Mouse (Mus musculus) embryonic facial prominence, embryonic 13.5 days (tissue): ENCODE measurements at regions not wholly inside any gene's neighbourhood (a gene's known extent, or its start where the extent isn't known, plus 50 kb on each side); places are given as distances from the start of the nearest gene placed in this dataset.
A peak's percentile ranks its signal among the peaks of the same experiment; 100 is the strongest.

ENCODE experiments used
- ATAC-seq: fragments of 200-750 bp; cut with Nextera tagmentation; 2 replicates; pipeline ENCODE4 v1.8.0; 2017; ENCODE audit warnings: low read depth; ENCODE audit not compliant: insufficient number of reproducible peaks, insufficient read depth, low FRiP score, low TSS enrichment
- H3K27ac ChIP-seq: fragments of 300-500 bp; sonication (generic); 2 replicates; pipeline ENCODE4 v1.5.1; 2015; ENCODE audit warnings: moderate library complexity, mild to moderate bottlenecking, inconsistent platforms
- H3K27me3 ChIP-seq: fragments of 300-500 bp; sonication (generic); 2 replicates; pipeline ENCODE4 v1.6.1; 2015; ENCODE audit warnings: mild to moderate bottlenecking, inconsistent platforms
- H3K36me3 ChIP-seq: fragments of 300-500 bp; sonication (generic); 2 replicates; pipeline ENCODE4 v1.6.1; 2015; ENCODE audit warnings: mild to moderate bottlenecking, inconsistent platforms
- H3K4me1 ChIP-seq: fragments of 300-500 bp; sonication (generic); 2 replicates; pipeline ENCODE4 v1.6.1; 2015; ENCODE audit warnings: inconsistent platforms
- H3K4me2 ChIP-seq: fragments of 300-500 bp; sonication (generic); 2 replicates; pipeline ENCODE4 v1.6.1; 2015; ENCODE audit warnings: moderate library complexity, mild to moderate bottlenecking, inconsistent platforms
- H3K4me3 ChIP-seq: fragments of 300-500 bp; sonication (generic); 2 replicates; pipeline ENCODE4 v1.5.1; 2015; ENCODE audit warnings: mild to moderate bottlenecking, inconsistent platforms
- H3K9ac ChIP-seq: fragments of 300-500 bp; sonication (generic); 2 replicates; pipeline ENCODE4 v1.6.1; 2015; ENCODE audit warnings: mild to moderate bottlenecking, inconsistent platforms
- H3K9me3 ChIP-seq: fragments of 300-500 bp; sonication (generic); 2 replicates; pipeline ENCODE4 v1.6.1; 2016; ENCODE audit warnings: inconsistent platforms
- WGBS: fragments of 180-500 bp; shearing (Covaris S2); methylation state at CpG from one replicate; pipeline ENCODE4 v1.1.7; 2015; ENCODE audit warnings: mixed read lengths; 5-methylcytosine and 5-hydroxymethylcytosine counted together

GRCm38 (mm10) chr15:62092671-62093185 is 1169.9 kb upstream of the A1bg start:
- ATAC-seq: no peak
- Histone ChIP-seq H3K4me2 (no peak overlapping the region), H3K9ac (no peak overlapping the region), H3K9me3 (no peaks in the 10 kb centered on the region), H3K27me3 (no peaks in the 10 kb centered on the region), H3K4me1 (peaks cover 13% of the 10 kb centered on the region; the same call in 1 of the 2 replicates), H3K36me3 (no peaks in the 10 kb centered on the region), H3K27ac (no peak overlapping the region), H3K4me3 (no peak overlapping the region)
- 13% methylated on average over 5 of the region's 5 CpGs for WGBS

- Histone ChIP-seq H3K27me3 (no peaks in the 10 kb centered on the region), H3K4me3 (no peak overlapping the region), H3K36me3 (no peaks in the 10 kb centered on the region), H3K4me2 (no peak overlapping the region), H3K27ac (no peak overlapping the region), H3K9ac (no peak overlapping the region), H3K4me1 (peaks cover 13% of the 10 kb centered on the region; the same call in 1 of the 2 replicates), H3K9me3 (no peaks in the 10 kb centered on the region)
- 55% methylated on average over 12 of the region's 12 CpGs for WGBS
- no peak for ATAC-seq
These were observed 1169.2 kb upstream of the A1bg start for GRCm38 (mm10) chr15:62091746-62092659.

GRCm38 (mm10) chr15:62091144-62091543 is 1168.3 kb upstream of the A1bg start:
- H3K4me1 ChIP-seq: peaks cover 13% of the 10 kb centered on the region; the same call in 1 of the 2 replicates
- WGBS: 89% methylated on average over 5 of the region's 5 CpGs
- ATAC-seq: no peak
- H3K4me3 ChIP-seq: no peak overlapping the region
- no peak overlapping the region for H3K9ac ChIP-seq
- H3K4me2 ChIP-seq: no peak overlapping the region
- H3K27ac ChIP-seq: no peak overlapping the region
- no peaks in the 10 kb centered on the region for H3K36me3 ChIP-seq
- H3K9me3 ChIP-seq: no peaks in the 10 kb centered on the region
- H3K27me3 ChIP-seq: no peaks in the 10 kb centered on the region

GRCm38 (mm10) chr15:62088341-62088740 is 1165.5 kb upstream of the A1bg start:
- Histone ChIP-seq H3K27me3 (no peaks in the 10 kb centered on the region), H3K9ac (no peak overlapping the region), H3K4me3 (no peak overlapping the region), H3K9me3 (no peaks in the 10 kb centered on the region), H3K27ac (no peak overlapping the region), H3K4me1 (peaks cover 13% of the 10 kb centered on the region; the same call in 1 of the 2 replicates), H3K4me2 (no peak overlapping the region), H3K36me3 (no peaks in the 10 kb centered on the region)
- no peak for ATAC-seq
- 92% methylated on average over 4 of the region's 4 CpGs for WGBS

- no peaks in the 10 kb centered on the region for H3K27me3 ChIP-seq
- H3K36me3 ChIP-seq: no peaks in the 10 kb centered on the region
- no peak overlapping the region for H3K27ac ChIP-seq
- H3K9ac ChIP-seq: no peak overlapping the region
- no peak overlapping the region for H3K4me3 ChIP-seq
- peaks cover 9% of the 10 kb centered on the region; the same call in 1 of the 2 replicates for H3K4me1 ChIP-seq
- H3K9me3 ChIP-seq: no peaks in the 10 kb centered on the region
- no peak for ATAC-seq
- 65% methylated on average over 6 of the region's 6 CpGs for WGBS
- H3K4me2 ChIP-seq: no peak overlapping the region
These were observed 1164.9 kb upstream of the A1bg start for GRCm38 (mm10) chr15:62087755-62088154.

GRCm38 (mm10) chr15:62086037-62086436 is 1163.2 kb upstream of the A1bg start:
- H3K9me3 ChIP-seq: no peaks in the 10 kb centered on the region
- no peak overlapping the region for H3K27ac ChIP-seq
- H3K4me3 ChIP-seq: no peak overlapping the region
- no peak overlapping the region for H3K4me2 ChIP-seq
- H3K27me3 ChIP-seq: no peaks in the 10 kb centered on the region
- H3K4me1 ChIP-seq: no peaks in the 10 kb centered on the region
- ATAC-seq: no peak
- H3K9ac ChIP-seq: no peak overlapping the region
- WGBS: 71% methylated on average over 3 of the region's 3 CpGs
- H3K36me3 ChIP-seq: no peaks in the 10 kb centered on the region

GRCm38 (mm10) chr15:62083347-62083746 is 1160.5 kb upstream of the A1bg start:
- H3K4me3 ChIP-seq: no peak overlapping the region

GRCm38 (mm10) chr15:62082539-62082938 is 1159.7 kb upstream of the A1bg start:
- Histone ChIP-seq H3K4me2 (no peak overlapping the region), H3K9me3 (no peaks in the 10 kb centered on the region), H3K27me3 (no peaks in the 10 kb centered on the region), H3K9ac (no peak overlapping the region), H3K27ac (no peak overlapping the region), H3K36me3 (no peaks in the 10 kb centered on the region), H3K4me3 (no peak overlapping the region), H3K4me1 (no peaks in the 10 kb centered on the region)
- 79% methylated on average over 2 of the region's 2 CpGs for WGBS
- ATAC-seq: no peak

More at GRCm38 (mm10) chr15:62083347-62083746, 1160.5 kb upstream of the A1bg start:
- Histone ChIP-seq H3K9me3 (no peaks in the 10 kb centered on the region), H3K36me3 (no peaks in the 10 kb centered on the region), H3K4me2 (no peak overlapping the region), H3K27ac (no peak overlapping the region), H3K4me1 (no peaks in the 10 kb centered on the region), H3K9ac (no peak overlapping the region), H3K27me3 (no peaks in the 10 kb centered on the region)
- no peak for ATAC-seq
- WGBS: 80% methylated on average over 3 of the region's 3 CpGs

GRCm38 (mm10) chr15:62079155-62080109 is 1156.6 kb upstream of the A1bg start:
- Histone ChIP-seq H3K4me1 (no peaks in the 10 kb centered on the region), H3K9ac (no peak overlapping the region), H3K36me3 (no peaks in the 10 kb centered on the region), H3K4me2 (no peak overlapping the region), H3K27me3 (no peaks in the 10 kb centered on the region), H3K4me3 (no peak overlapping the region), H3K27ac (0 out of 2 replicates have a peak overlapping the region, but pooled peaks have one; percentile 28), H3K9me3 (no peaks in the 10 kb centered on the region)
- WGBS: 64% methylated on average over 9 of the region's 9 CpGs
- ATAC-seq: no peak

GRCm38 (mm10) chr15:62076552-62077234 is 1153.9 kb upstream of the A1bg start:
- Histone ChIP-seq H3K9me3 (no peaks in the 10 kb centered on the region), H3K27ac (no peak overlapping the region), H3K4me3 (no peak overlapping the region), H3K27me3 (no peaks in the 10 kb centered on the region), H3K9ac (no peak overlapping the region), H3K4me2 (no peak overlapping the region), H3K4me1 (peaks cover 2% of the 10 kb centered on the region; the same call in 1 of the 2 replicates), H3K36me3 (no peaks in the 10 kb centered on the region)
- ATAC-seq: no peak
- WGBS: 87% methylated on average over 5 of the region's 5 CpGs

GRCm38 (mm10) chr15:62074735-62075134 is 1151.9 kb upstream of the A1bg start:
- no peak for ATAC-seq
- H3K4me1 ChIP-seq: peaks cover 5% of the 10 kb centered on the region; the same call in 1 of the 2 replicates
- no peak overlapping the region for H3K4me2 ChIP-seq
- H3K9me3 ChIP-seq: no peaks in the 10 kb centered on the region
- 80% methylated on average over 4 of the region's 4 CpGs for WGBS
- no peaks in the 10 kb centered on the region for H3K27me3 ChIP-seq
- H3K36me3 ChIP-seq: no peaks in the 10 kb centered on the region
- no peak overlapping the region for H3K9ac ChIP-seq
- H3K27ac ChIP-seq: no peak overlapping the region
- no peak overlapping the region for H3K4me3 ChIP-seq
